Mouse (Mus musculus) heart, postnatal 0 days (tissue): ENCODE measurements around the gene Myoz2. TPM values are rescaled to one million over a fixed set of nuclear protein-coding genes. Genes with fewer than 3 reads are reported as not detected.

Source experiments
- ATAC-seq: fragments of 200-750 bp; cut with Nextera tagmentation; 2 replicates; pipeline ENCODE4 v1.8.0; 2017; ENCODE audit warnings: low read depth, moderate number of reproducible peaks, moderate library complexity; ENCODE audit not compliant: insufficient read depth
- DNase-seq: peaks from one replicate; pipeline ENCODE4 v3.0.0-alpha.2; 2016; ENCODE audit warnings: low spot score
- H3K27ac ChIP-seq: fragments of 300-500 bp; sonication (generic); 2 replicates; pipeline ENCODE4 v1.5.1; 2014; ENCODE audit warnings: low read depth, mild to moderate bottlenecking
- H3K27me3 ChIP-seq: fragments of 300-500 bp; sonication (generic); 2 replicates; pipeline ENCODE4 v1.6.1; 2014; ENCODE audit warnings: low read length, mixed read lengths; ENCODE audit not compliant: control insufficient read depth, insufficient read depth
- H3K36me3 ChIP-seq: fragments of 300-500 bp; sonication (generic); replicated peaks from 2 replicates; pipeline ENCODE4 v1.6.1; 2014; ENCODE audit warnings: low read length, mixed read lengths; ENCODE audit not compliant: control insufficient read depth, insufficient read depth
- H3K4me1 ChIP-seq: fragments of 300-500 bp; sonication (generic); 2 replicates; pipeline ENCODE4 v1.6.1; 2014; ENCODE audit warnings: antibody characterized with exemption; ENCODE audit not compliant: control insufficient read depth, insufficient read depth
- H3K4me2 ChIP-seq: fragments of 300-500 bp; sonication (generic); 2 replicates; pipeline ENCODE4 v1.6.1; 2014; ENCODE audit warnings: low read depth, mild to moderate bottlenecking, low read length, moderate library complexity
- H3K4me3 ChIP-seq: fragments of 300-500 bp; sonication (generic); 2 replicates; pipeline ENCODE4 v1.5.1; 2014; ENCODE audit warnings: low read depth, low read length
- H3K9ac ChIP-seq: fragments of 300-500 bp; sonication (generic); replicated peaks from 2 replicates; pipeline ENCODE4 v1.6.1; 2014; ENCODE audit warnings: low read depth, low read length, mixed read lengths
- H3K9me3 ChIP-seq: fragments of 300-500 bp; sonication (generic); replicated peaks from 2 replicates; pipeline ENCODE4 v1.6.1; 2016; ENCODE audit warnings: low read length; ENCODE audit not compliant: control insufficient read depth
- CTCF ChIP-seq: IDR thresholded peaks from 2 replicates; pipeline ENCODE4 v1.5.1; 2016; ENCODE audit warnings: antibody characterized with exemption, control low read depth, low read depth
- EP300 ChIP-seq: IDR thresholded peaks from 2 replicates; pipeline ENCODE4 v1.6.1; 2016; ENCODE audit warnings: antibody characterized with exemption, low read depth
- WGBS: fragments of 180-500 bp; shearing (Covaris S2); extraction: QIAGEN DNeasy Blood & Tissue Kit; methylation state at CpG from one replicate; pipeline ENCODE4 v1.1.7; 2014; 5-methylcytosine and 5-hydroxymethylcytosine counted together
- polyA plus RNA-seq: library from polyadenylated mRNA; unstranded; fragments of >200 nt; fragmentation: Nextera tagmentation; extraction: Ambion mirVana; gene quantifications from 2 replicates; pipeline ENCODE4 v1.2.1, GENCODE M21; 2015
- total RNA-seq: library from RNA; depleted of rRNA; stranded (reverse); fragments of >200 nt; gene quantifications from 2 replicates; pipeline ENCODE4 v1.2.3, GENCODE M21; 2014; ENCODE audit warnings: low replicate concordance

Gene Myoz2
- total and polyA plus RNA-seq, 2 experiments from 2014 or later, result 521 to 591 TPM

DNA sequence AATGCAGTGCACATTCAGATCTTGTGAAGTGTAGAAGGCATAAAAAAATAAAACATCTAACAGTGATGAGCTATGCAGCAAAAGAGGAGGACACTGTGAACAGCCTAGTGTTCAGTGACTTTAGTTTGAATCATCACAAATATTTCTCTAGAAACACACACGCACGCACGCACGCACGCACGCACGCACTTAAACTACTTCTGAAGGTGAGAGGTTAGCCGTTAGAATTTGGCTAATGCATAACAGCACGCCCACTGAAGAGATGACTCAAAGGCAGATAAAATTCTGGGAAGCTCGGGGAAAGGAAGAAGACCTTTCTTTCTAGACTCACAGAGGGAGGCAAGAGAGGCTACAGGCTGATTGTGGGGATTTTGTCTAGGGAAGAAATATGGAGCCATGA lies 27.4 kb downstream of the Myoz2 start:
- no peak for TF ChIP-seq EP300

DNA sequence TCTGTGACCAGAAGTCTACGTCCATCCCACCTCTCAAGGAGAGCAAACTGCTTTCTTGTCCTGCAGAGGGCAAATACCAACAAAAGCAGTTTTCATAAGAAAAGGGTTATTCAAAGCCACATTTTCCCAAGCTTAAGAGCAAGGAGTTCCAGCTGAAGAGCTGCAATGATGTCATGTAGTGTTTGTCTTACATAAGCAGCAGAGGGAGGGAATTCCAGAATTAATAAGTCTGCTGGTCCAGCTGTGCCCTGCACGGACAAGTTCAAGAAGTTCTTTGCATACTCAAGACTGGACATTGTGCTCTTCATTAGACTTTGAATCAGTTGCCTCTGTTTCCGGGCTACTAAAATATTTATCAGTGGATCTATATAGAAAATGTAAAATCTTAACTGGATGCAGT lies 33.8 kb downstream of the Myoz2 start:
- ATAC-seq (no peak), DNase-seq (no peak)
- H3K4me2 ChIP-seq, result no peak overlapping the region
- no peaks in the 10 kb centered on the region for H3K9me3 ChIP-seq
- H3K36me3 ChIP-seq, result peaks cover 6% of the 10 kb centered on the region
- TF ChIP-seq EP300 (no peak), CTCF (no peak)
- peaks cover 8% of the 10 kb centered on the region; the same call in 1 of the 2 replicates for H3K4me1 ChIP-seq
- no peak overlapping the region for H3K27ac ChIP-seq
- 62% methylated on average over 3 of the region's 3 CpGs for WGBS
- no peak overlapping the region for H3K4me3 ChIP-seq
- H3K9ac ChIP-seq, result no peak overlapping the region
- no peaks in the 10 kb centered on the region for H3K27me3 ChIP-seq

More for the DNA sequence above, 27.4 kb downstream of the Myoz2 start:
- H3K27me3 ChIP-seq, result no peaks in the 10 kb centered on the region
- no peaks in the 10 kb centered on the region for H3K9me3 ChIP-seq
- WGBS, result 63% methylated on average over 10 of the region's 10 CpGs
- H3K27ac ChIP-seq, result no peak overlapping the region
- no peak overlapping the region for H3K9ac ChIP-seq
- no peak overlapping the region for H3K4me3 ChIP-seq
- ATAC-seq (no peak), DNase-seq (no peak)
- H3K4me2 ChIP-seq, result no peak overlapping the region
- H3K4me1 ChIP-seq, result peaks cover 4% of the 10 kb centered on the region; the same call in 1 of the 2 replicates
- H3K36me3 ChIP-seq, result peaks cover 27% of the 10 kb centered on the region

DNA sequence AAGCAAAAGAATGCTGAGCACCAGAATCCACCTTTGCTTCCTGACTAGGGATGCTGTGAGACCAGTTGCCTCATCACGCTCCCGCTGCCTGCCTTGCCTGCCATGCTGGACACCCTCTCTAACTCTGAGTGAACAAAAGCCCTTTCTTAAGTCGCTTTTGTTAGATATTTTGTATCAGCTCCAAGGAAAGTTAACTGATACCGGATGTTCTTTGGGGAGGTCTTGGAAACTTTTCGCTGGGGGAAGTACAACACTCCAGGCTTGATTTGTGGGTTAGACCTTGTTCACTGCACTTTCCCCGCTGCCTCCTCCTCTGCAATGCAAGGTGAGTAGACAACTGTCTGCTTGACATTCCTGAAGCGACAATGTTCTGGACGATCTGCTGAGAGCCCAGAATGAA lies 36.3 kb downstream of the Myoz2 start:
- H3K9me3 ChIP-seq, result no peaks in the 10 kb centered on the region
- no peak overlapping the region for H3K27ac ChIP-seq
- H3K4me3 ChIP-seq, result no peak overlapping the region
- peaks cover 8% of the 10 kb centered on the region; the same call in 1 of the 2 replicates for H3K4me1 ChIP-seq
- H3K36me3 ChIP-seq, result no peaks in the 10 kb centered on the region
- no peak overlapping the region for H3K9ac ChIP-seq
- no peak for TF ChIP-seq EP300
- TF ChIP-seq CTCF, result no peak
- H3K4me2 ChIP-seq, result no peak overlapping the region
- WGBS, result 64% methylated on average over 8 of the region's 8 CpGs
- no peak for ATAC-seq
- no peaks in the 10 kb centered on the region for H3K27me3 ChIP-seq
- DNase-seq, result no peak

GRCm38 (mm10) chr3:122996968-122997367 lies 37.8 kb downstream of the Myoz2 start:
- WGBS, result 88% methylated on average over 1 of the region's 1 CpGs
- no peak for ATAC-seq
- Histone ChIP-seq H3K27me3 (no peaks in the 10 kb centered on the region), H3K4me3 (no peak overlapping the region), H3K4me2 (no peak overlapping the region), H3K9ac (no peak overlapping the region), H3K9me3 (no peaks in the 10 kb centered on the region), H3K27ac (no peak overlapping the region), H3K4me1 (no peaks in the 10 kb centered on the region), H3K36me3 (no peaks in the 10 kb centered on the region)
- DNase-seq, result no peak
- TF ChIP-seq EP300, result no peak
- TF ChIP-seq CTCF, result no peak

DNA sequence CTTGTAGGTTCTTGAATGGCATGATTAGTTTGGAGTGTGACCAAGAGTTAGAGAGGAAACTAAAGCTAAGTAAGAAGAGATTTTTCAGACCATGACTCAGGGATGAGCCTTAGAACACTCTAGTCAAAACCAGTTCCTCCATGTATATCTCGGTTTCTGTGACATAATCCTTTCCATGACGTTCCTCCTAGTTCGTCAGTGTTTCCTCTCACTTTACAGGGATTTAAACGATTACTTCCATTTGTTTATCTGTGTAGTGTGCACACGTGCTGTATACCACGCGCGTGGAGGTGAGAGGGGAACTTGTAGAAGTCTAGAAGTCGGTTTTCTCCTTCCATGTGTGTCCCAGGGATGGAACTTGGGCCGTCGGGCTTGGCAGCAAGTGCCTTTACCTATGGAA lies 47.9 kb downstream of the Myoz2 start:
- H3K4me2 ChIP-seq, result no peak overlapping the region
- DNase-seq, result peak; percentile 48
- H3K4me3 ChIP-seq, result no peak overlapping the region
- H3K36me3 ChIP-seq, result no peaks in the 10 kb centered on the region
- no peak for ATAC-seq
- no peaks in the 10 kb centered on the region for H3K9me3 ChIP-seq
- 64% methylated on average over 11 of the region's 11 CpGs for WGBS
- peak overlapping the region; percentile 14; the same call in 1 of the 2 replicates for H3K27ac ChIP-seq
- H3K4me1 ChIP-seq, result peaks cover 14% of the 10 kb centered on the region
- TF ChIP-seq CTCF, result no peak
- no peak for TF ChIP-seq EP300
- H3K27me3 ChIP-seq, result no peaks in the 10 kb centered on the region
- no peak overlapping the region for H3K9ac ChIP-seq

GRCm38 (mm10) chr3:122986386-122986785 lies 48.4 kb downstream of the Myoz2 start:
- no peak overlapping the region for H3K9ac ChIP-seq

More at GRCm38 (mm10) chr3:122986386-122986785, 48.4 kb downstream of the Myoz2 start:
- Histone ChIP-seq H3K4me1 (peaks cover 14% of the 10 kb centered on the region), H3K9me3 (no peaks in the 10 kb centered on the region), H3K27ac (peak overlapping the region; percentile 14), H3K4me2 (no peak overlapping the region), H3K36me3 (no peaks in the 10 kb centered on the region), H3K27me3 (no peaks in the 10 kb centered on the region), H3K4me3 (no peak overlapping the region)
- WGBS, result 4% methylated on average over 1 of the region's 1 CpGs
- TF ChIP-seq EP300, result no peak
- ATAC-seq (no peak), DNase-seq (no peak)
